In genomic region chr7:109562676-109563075, GRCm38 (mm10) we compare ENCODE assay signal across 10 mouse cellular contexts. TPM values are rescaled to one million over a fixed set of nuclear protein-coding genes. Genes with fewer than 3 reads are reported as not detected.
DNase-seq lines count a peak whose midpoint lies in the region; ATAC-seq and TF ChIP-seq lines count a peak whose summit lies in the region.
"Had no signal": no experiment of that assay in that cellular context is flagged by ENCODE, and none has a peak within 500 bp of the region (broad histone marks: within the 10 kb centered on the region; RNA-seq: fewer than 3 reads in every experiment).

No protein-coding gene starts in this region.

- no peaks in the 10 kb centered on the region for H3K27me3 ChIP-seq in hindbrain, embryonic 10.5 days (ENCODE audit: insufficient read depth, poor library complexity, severe bottlenecking)
- no peaks in the 10 kb centered on the region for H3K27me3 ChIP-seq in hindbrain, embryonic 13.5 days
- no peaks in the 10 kb centered on the region for H3K27me3 ChIP-seq in spleen, adult 2 months (ENCODE audit: control insufficient read depth, insufficient read depth, low read length)

- no peaks in the 10 kb centered on the region for H3K9me3 ChIP-seq in hindbrain, embryonic 10.5 days
- H3K9me3 ChIP-seq in hindbrain, embryonic 13.5 days = no peaks in the 10 kb centered on the region

- H3K4me3 ChIP-seq in hindbrain, embryonic 10.5 days = no peak overlapping the region
- H3K4me3 ChIP-seq in hindbrain, embryonic 13.5 days = no peak overlapping the region
- no peak overlapping the region for H3K4me3 ChIP-seq in spleen, adult 2 months (ENCODE audit: extremely low read depth, insufficient read depth, insufficient read length)
- H3K4me3 ChIP-seq: erythroblast, embryonic 14.5 days had no signal

- no peak overlapping the region for H3K9ac ChIP-seq in hindbrain, embryonic 13.5 days

- TF ChIP-seq CTCF in spleen, adult 2 months (IDR thresholded peaks at IDR 0.05; ENCODE audit: extremely low read depth, insufficient read depth, insufficient read length, insufficient replicate concordance) = no peak

- 78% methylated on average over 5 of the region's 5 CpGs for WGBS in hindbrain, embryonic 10.5 days
- 64% methylated on average over 5 of the region's 5 CpGs for WGBS in hindbrain, embryonic 13.5 days
- 70% methylated on average over 5 of the region's 5 CpGs for WGBS in spleen, adult 2 months

- peaks cover 19% of the 10 kb centered on the region; the same call in 1 of the 2 replicates for H3K4me1 ChIP-seq in hindbrain, embryonic 10.5 days (replicated peaks)
- peaks cover 11% of the 10 kb centered on the region; the same call in 1 of the 2 replicates for H3K4me1 ChIP-seq in hindbrain, embryonic 13.5 days (replicated peaks)
- H3K4me1 ChIP-seq in spleen, adult 2 months (ENCODE audit: control insufficient read depth, insufficient read depth, insufficient read length) = peaks cover 3% of the 10 kb centered on the region; the same call in 1 of the 2 replicates

- ATAC-seq in hindbrain, embryonic 13.5 days (ENCODE audit: low FRiP score) = no peak

- H3K4me2 ChIP-seq in hindbrain, embryonic 13.5 days = no peak overlapping the region

- TF ChIP-seq POLR2A in spleen, adult 2 months (IDR thresholded peaks at IDR 0.05; ENCODE audit: low read depth, low read length) = no peak

- no peak for DNase-seq in hindbrain, embryonic 10.5 days (ENCODE audit: low spot score)
- DNase-seq in spleen, adult 2 months (ENCODE audit: low read depth in 1 of 2, low spot score in 2 of 2) = no peak
- DNase-seq in spleen, postnatal 4 days (ENCODE audit: low spot score in 2 of 2) = no peak
- DNase-seq in kidney, postnatal 36 days = peak; percentile 34 to 35
- DNase-seq in yolk sac, embryonic 10.5 days (ENCODE audit: low spot score) = peak; percentile 54
- no peak for DNase-seq in embryo, embryonic 9.5 days (ENCODE audit: extremely low spot score)
- DNase-seq in adrenal gland, adult 8-10 months = no peak
- DNase-seq: cerebellum, adult 11-12 months had no signal

- H3K36me3 ChIP-seq in hindbrain, embryonic 10.5 days = peaks cover 16% of the 10 kb centered on the region; the same call in 1 of the 2 replicates
- H3K36me3 ChIP-seq in hindbrain, embryonic 13.5 days = no peaks in the 10 kb centered on the region
- H3K36me3 ChIP-seq in spleen, adult 2 months (ENCODE audit: control insufficient read depth, insufficient read depth, low read length) = no peaks in the 10 kb centered on the region

- peak overlapping the region; percentile 16; the same call in 1 of the 2 replicates for H3K27ac ChIP-seq in hindbrain, embryonic 10.5 days
- H3K27ac ChIP-seq in hindbrain, embryonic 13.5 days = no peak overlapping the region; the same call in 1 of the 2 replicates
- H3K27ac ChIP-seq in spleen, adult 2 months (ENCODE audit: insufficient read depth, low read length) = peak overlapping the region; percentile 69

RNA-seq across cellular contexts. Expression of gene Rpl27a, which starts 43.7 kb away (rescaled TPM):
- polyA plus RNA-seq in hindbrain, embryonic 10.5 days (2016; fragmentation: Nextera tagmentation; extraction: Ambion mirVana) = 101 and 126 TPM in 2 replicates
- polyA plus RNA-seq in hindbrain, embryonic 13.5 days (2015; fragmentation: Nextera tagmentation; extraction: Ambion mirVana) = 89.0 TPM in 2 replicates
- 448 and 545 TPM in 2 replicates for polyA plus RNA-seq in spleen, adult 2 months (2012; rRNA removed)
- total RNA-seq in adrenal gland, adult 8-10 months (2022) = 100 to 1,000 TPM; 217 to 234 (median 223) TPM

RNA-seq across cellular contexts. Expression of gene Trim66, which starts 54.7 kb away (rescaled TPM):
- polyA plus RNA-seq in hindbrain, embryonic 10.5 days (2016; fragmentation: Nextera tagmentation; extraction: Ambion mirVana) = 0.07 and 0.08 TPM in 2 replicates
- polyA plus RNA-seq in hindbrain, embryonic 13.5 days (2015; fragmentation: Nextera tagmentation; extraction: Ambion mirVana) = 0.22 and 0.34 TPM in 2 replicates
- polyA plus RNA-seq in spleen, adult 2 months (2012; rRNA removed) = 0.06 and 0.08 TPM in 2 replicates
- under 1 TPM; 0.17 to 0.42 (median 0.35) TPM for total RNA-seq in adrenal gland, adult 8-10 months (2022)
- polyA plus RNA-seq: erythroblast, embryonic 14.5 days had no signal

Comparison
In these comparisons a context has a peak if more than half of its experiments do, and no peak if none do; other contexts are left out.
1. DNase-seq: peak in kidney, postnatal 36 days (2 of 2) and yolk sac, embryonic 10.5 days (single experiment); none in hindbrain, embryonic 10.5 days (single experiment), spleen, adult 2 months (0 of 2), spleen, postnatal 4 days (0 of 2), embryo, embryonic 9.5 days (single experiment) and adrenal gland, adult 8-10 months (single experiment).